Mouse (Mus musculus): ENCODE data around the gene Creb3l1. TPM values are rescaled to one million over a fixed set of nuclear protein-coding genes. Genes with fewer than 3 reads are reported as not detected.

Creb3l1 gene
- polyA plus RNA-seq, 1 experiment from 2014 or later = 1.1 TPM

DNA sequence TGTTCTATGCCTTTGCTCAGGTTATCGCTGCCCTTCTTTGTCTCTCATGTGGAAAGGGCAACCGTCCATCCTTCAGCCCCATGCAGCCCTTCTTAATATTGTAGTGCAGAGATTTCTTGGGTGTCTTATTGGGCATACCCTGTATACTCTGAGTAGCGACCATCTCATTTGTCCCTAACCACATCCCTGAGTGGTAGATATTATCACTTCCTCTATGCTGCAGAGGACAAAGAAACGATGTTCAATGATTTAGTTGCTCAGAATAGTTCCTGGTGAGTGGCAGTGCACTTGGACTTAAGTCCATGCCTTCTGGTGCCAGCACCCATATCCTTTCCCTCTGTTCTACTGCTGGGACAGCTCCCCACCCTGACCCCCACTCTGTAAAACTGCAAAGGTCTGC is 46.3 kb downstream of the Creb3l1 start:
- ATAC-seq (ENCODE audit: insufficient read depth) = no peak
- Histone ChIP-seq H3K4me3 (replicated peaks) (no peak overlapping the region), H3K27ac (replicated peaks) (no peak overlapping the region), H3K9ac (no peak overlapping the region), H3K9me3 (replicated peaks) (no peaks in the 10 kb centered on the region), H3K4me1 (replicated peaks) (peaks cover 17% of the 10 kb centered on the region), H3K36me3 (replicated peaks) (no peaks in the 10 kb centered on the region), H3K27me3 (peaks cover 70% of the 10 kb centered on the region), H3K4me2 (no peak overlapping the region)
- 36% methylated on average over 4 of the region's 4 CpGs for WGBS (ENCODE audit: insufficient replicate concordance)

DNA sequence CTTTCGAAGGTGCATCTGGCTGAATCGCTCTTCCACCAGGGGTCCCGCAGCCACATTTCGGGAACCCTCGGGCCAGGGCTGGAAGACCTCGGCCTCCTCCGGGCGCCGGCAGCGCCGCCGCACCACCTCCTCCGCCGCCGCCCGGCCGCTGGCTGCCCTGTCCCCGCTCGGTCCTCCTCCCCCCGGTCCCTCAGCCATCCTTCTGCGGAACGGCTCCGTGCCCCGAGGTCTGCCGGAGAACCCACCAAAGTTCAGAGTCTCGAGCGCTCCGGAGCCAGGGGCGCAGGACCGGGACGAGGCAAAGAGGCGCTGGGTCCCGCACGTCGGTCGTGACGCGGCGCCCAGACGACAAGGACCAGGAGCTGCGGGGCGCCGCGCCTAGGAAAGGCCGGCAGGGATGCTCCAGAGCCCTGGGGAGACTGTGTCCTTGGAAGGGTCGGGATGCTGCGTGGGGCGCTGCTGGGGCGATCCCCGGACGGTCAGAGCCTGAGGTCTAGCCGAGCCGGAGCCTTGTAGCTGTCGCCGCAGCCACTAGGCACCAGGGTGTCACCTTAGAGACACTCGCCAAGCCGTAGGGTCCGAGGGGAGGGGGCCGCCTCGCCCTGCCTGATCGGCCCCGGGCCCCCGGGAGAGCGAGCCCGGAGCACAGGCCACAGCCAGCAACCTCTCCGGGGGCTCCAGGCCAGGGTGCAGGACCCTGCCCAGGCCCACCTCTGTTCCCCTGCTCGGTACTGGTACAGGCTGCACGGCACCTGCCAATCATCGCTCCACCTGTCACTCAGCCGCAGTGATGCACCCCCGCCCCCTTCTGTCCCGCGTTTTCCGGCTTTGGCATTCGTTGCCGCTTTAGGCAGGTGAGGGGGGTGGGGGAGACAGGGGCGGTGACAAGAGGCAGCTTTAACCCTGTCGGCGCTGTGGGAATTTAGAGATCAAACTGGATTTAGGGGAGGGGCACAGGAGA is 48.4 kb downstream of the Creb3l1 start, which contains the start of gene Dgkz:
Gene Dgkz, minus strand, starts transcription at position 284 of the 961 bp plus-strand sequence.
- Histone ChIP-seq H3K4me3 (replicated peaks) (peak within 1 kb of the TSS; percentile 32), H3K27ac (replicated peaks) (no peak within 1 kb of the TSS), H3K27me3 (peaks cover 87% of the 10 kb centered on the region), H3K4me1 (replicated peaks) (peaks cover 33% of the 10 kb centered on the region), H3K4me2 (peak within 1 kb of the TSS; percentile 56), H3K9ac (no peak within 1 kb of the TSS), H3K36me3 (replicated peaks) (no peaks in the 10 kb centered on the region), H3K9me3 (replicated peaks) (no peaks in the 10 kb centered on the region)
- 3% methylated on average over 79 of the region's 79 CpGs for WGBS (ENCODE audit: insufficient replicate concordance)
- no peak for ATAC-seq (ENCODE audit: insufficient read depth)

DNA sequence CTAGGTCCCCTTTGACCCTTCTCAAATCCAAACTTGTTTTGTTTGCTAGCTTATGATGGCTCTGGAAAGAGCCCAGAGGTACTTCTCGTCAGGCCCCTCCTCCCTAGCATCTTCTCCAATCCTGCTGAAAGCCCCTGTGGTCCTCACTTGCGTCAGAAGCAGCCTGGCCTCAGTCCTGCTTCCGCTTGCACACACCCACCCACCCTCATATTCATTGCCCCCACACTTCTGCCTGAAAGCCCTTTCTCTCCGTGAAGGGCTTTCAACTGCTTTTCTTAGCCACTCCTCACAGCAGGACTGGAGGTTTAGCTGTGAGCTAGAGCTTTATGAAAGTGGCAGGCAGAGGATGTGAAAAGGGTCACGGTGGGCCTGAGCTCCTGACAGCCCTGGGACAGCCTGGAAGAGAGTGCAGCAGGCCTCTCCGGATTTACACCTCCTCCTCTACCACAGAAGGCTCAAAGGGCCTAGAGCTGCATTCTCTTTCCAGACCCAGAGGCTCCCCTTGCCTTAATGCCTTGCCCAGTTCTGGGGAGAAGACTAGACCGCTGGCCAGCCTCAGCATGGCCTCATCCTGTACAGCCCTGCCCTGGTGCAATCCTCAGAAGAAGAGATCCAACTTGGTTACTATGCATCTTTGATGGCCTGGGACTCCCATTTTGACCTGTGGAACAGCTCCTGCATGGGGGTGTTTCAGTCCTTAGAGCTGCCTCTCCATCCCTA is 50.7 kb downstream of the Creb3l1 start:
- peaks cover 33% of the 10 kb centered on the region for H3K4me1 ChIP-seq (replicated peaks)
- no peak overlapping the region for H3K27ac ChIP-seq (replicated peaks)
- H3K4me2 ChIP-seq = no peak overlapping the region
- no peak overlapping the region for H3K4me3 ChIP-seq (replicated peaks)
- H3K36me3 ChIP-seq (replicated peaks) = no peaks in the 10 kb centered on the region
- peaks cover 99% of the 10 kb centered on the region for H3K27me3 ChIP-seq
- no peaks in the 10 kb centered on the region for H3K9me3 ChIP-seq (replicated peaks)
- ATAC-seq (ENCODE audit: insufficient read depth) = no peak
- 47% methylated on average over 7 of the region's 7 CpGs for WGBS (ENCODE audit: insufficient replicate concordance)
- H3K9ac ChIP-seq = no peak overlapping the region

DNA sequence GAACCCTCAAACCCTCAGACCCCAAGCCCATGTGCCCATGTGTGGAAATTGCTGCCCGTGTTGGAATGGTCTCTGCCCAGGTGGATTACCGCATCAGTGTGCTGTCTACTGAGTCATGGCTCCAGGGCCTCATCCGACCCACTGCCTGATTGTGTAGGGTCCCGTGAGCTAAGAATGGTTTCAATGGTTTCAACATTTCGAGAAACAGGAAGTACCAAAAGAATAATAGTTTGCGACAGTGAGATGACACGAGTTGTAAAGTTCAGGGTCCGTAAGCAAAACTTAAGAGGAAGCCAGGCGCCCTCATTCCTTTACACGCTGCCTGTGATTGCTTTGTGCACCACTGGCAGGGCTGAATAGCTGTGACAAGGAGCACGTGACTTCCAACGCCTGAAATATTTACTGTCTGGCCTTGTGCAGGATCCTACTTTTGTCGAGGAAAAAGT is 52.2 kb downstream of the Creb3l1 start:
- ATAC-seq (ENCODE audit: insufficient read depth) = peak; percentile 47; the same call in 1 of the 2 replicates
- H3K36me3 ChIP-seq (replicated peaks) = no peaks in the 10 kb centered on the region
- H3K4me1 ChIP-seq (replicated peaks) = peaks cover 33% of the 10 kb centered on the region
- WGBS (ENCODE audit: insufficient replicate concordance) = 10% methylated on average over 13 of the region's 13 CpGs
- no peaks in the 10 kb centered on the region for H3K9me3 ChIP-seq (replicated peaks)
- H3K27ac ChIP-seq (replicated peaks) = peak overlapping the region; percentile 68
- peaks cover 97% of the 10 kb centered on the region for H3K27me3 ChIP-seq
- H3K4me3 ChIP-seq (replicated peaks) = no peak overlapping the region
- H3K9ac ChIP-seq = no peak overlapping the region
- peak overlapping the region; percentile 44 for H3K4me2 ChIP-seq

DNA sequence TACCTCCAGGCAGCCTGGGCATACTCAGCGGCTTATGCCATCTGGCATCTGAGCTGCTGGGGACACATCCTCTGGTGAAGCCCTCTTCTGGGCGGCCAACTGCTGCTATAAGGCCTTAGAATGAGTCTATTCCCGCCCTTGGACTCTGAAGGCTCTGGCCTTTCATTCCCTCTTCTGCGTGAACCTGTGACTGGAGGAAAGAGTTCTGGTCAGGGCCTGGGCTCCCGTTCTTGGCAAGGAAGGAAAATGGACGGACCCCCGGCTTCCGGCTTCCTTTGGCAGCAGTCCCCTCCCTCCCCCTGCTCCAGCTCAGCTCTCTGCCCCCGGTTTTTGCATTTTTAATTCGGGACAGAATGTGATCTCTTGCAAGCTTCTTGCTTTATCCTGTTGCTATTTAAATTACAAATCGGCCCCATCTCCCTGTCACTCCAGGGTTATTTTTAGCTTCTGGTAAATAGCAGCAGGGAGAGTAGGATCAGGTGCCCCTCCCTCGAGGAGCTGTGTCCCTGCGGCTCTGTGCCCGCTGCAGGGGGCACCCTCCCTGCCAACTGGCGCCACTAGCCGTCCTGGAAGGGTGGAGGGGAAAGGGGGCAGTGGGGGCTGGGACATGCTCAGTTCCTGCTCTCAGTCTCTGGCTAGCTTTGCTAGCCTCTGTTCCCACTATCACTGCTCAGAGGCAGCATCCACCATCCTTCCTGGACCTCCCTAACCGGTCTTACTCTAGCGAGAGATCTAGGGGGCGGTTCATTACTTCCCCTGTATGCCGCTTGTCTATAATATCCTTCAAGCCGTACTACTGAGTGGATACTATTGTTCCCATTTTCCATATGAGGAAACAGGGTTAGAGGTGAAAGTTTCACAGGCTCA is 52.8 kb downstream of the Creb3l1 start:
- Histone ChIP-seq H3K4me2 (peak overlapping the region; percentile 44), H3K9ac (no peak overlapping the region), H3K27ac (replicated peaks) (peak overlapping the region; percentile 68), H3K27me3 (peaks cover 96% of the 10 kb centered on the region), H3K4me1 (replicated peaks) (peaks cover 37% of the 10 kb centered on the region), H3K9me3 (replicated peaks) (no peaks in the 10 kb centered on the region), H3K36me3 (replicated peaks) (no peaks in the 10 kb centered on the region), H3K4me3 (replicated peaks) (no peak overlapping the region)
- 15% methylated on average over 21 of the region's 21 CpGs for WGBS (ENCODE audit: insufficient replicate concordance)
- peak; percentile 60 for ATAC-seq (ENCODE audit: insufficient read depth)

DNA sequence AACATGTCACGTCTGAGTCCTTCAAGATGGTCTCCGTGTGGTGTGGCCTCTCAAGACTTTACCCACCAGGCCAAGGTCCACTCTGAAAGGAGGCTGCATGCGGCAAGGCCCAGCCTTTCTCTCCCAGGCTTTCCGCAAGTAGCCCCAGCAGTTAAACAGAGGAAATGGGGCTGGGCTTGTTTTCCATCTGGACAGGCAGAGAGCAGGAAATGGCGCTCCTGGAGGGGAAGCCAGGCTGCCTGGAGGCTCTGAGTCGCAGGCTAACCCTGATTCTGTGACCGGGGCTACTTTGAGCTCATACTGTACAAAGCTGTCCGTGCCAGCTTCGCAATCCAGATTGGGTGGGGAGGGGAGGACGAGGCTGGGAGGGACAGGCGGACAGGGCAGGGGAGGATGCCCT is 56.3 kb downstream of the Creb3l1 start:
- 38% methylated on average over 11 of the region's 11 CpGs for WGBS (ENCODE audit: insufficient replicate concordance)
- H3K9me3 ChIP-seq (replicated peaks) = no peaks in the 10 kb centered on the region
- no peak overlapping the region for H3K9ac ChIP-seq

DNA sequence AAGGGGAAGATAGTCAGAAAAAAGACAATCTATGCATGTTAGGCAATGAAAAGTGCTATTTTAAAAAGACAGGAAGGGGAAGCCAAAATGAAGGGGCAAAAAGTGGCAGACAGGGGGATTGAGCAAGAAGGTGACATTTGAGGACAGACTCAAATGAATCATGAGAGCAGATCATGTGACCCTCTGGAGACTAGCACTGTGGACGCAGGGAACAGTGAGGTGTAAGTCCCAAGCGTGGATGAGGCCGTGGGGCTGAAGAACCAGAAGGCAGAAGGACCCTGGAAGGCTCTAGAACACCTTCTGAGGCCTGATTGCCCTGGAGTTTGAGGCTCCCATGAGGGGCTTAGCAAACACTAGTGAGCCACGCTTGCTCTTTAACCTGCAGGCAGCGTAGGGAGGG is 57.9 kb downstream of the Creb3l1 start:
- no peak overlapping the region for H3K9ac ChIP-seq
- no peak overlapping the region for H3K4me2 ChIP-seq
- no peak for ATAC-seq (ENCODE audit: insufficient read depth)
- H3K4me1 ChIP-seq (replicated peaks) = peaks cover 54% of the 10 kb centered on the region
- 50% methylated on average over 5 of the region's 5 CpGs for WGBS (ENCODE audit: insufficient replicate concordance)
- H3K4me3 ChIP-seq (replicated peaks) = no peak overlapping the region
- H3K27ac ChIP-seq (replicated peaks) = 0 out of 2 replicates have a peak overlapping the region, but pooled peaks have one; percentile 29
- H3K27me3 ChIP-seq = peaks cover 73% of the 10 kb centered on the region
- H3K36me3 ChIP-seq (replicated peaks) = no peaks in the 10 kb centered on the region
- H3K9me3 ChIP-seq (replicated peaks) = no peaks in the 10 kb centered on the region

More for the DNA sequence above, 56.3 kb downstream of the Creb3l1 start:
- Histone ChIP-seq H3K36me3 (replicated peaks) (no peaks in the 10 kb centered on the region), H3K4me3 (replicated peaks) (no peak overlapping the region), H3K27me3 (peaks cover 89% of the 10 kb centered on the region), H3K4me1 (replicated peaks) (peaks cover 48% of the 10 kb centered on the region), H3K4me2 (no peak overlapping the region), H3K27ac (replicated peaks) (no peak overlapping the region)
- ATAC-seq (ENCODE audit: insufficient read depth) = no peak

DNA sequence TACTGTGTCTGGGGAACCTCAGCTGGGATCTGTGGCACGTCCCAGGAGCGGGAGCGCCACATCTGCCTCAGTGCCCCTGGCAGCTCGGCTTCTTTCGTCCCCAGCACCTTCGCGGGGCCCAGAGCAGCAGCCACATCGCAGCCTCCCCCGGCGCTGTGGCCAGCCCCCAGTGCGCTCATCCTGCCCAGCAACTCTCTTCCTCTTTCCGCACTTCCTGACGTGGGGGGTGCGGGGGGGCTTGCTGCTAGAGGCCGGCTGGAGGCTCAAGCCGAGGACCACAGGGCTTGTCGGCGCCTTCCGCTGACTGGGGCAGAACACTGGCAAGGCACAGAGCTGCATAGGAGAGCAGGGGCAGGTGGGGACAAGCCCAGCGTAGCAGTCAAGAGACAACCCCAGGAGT is 58.9 kb downstream of the Creb3l1 start:
- H3K27ac ChIP-seq (replicated peaks) = peak overlapping the region; percentile 75
- H3K4me1 ChIP-seq (replicated peaks) = peaks cover 54% of the 10 kb centered on the region
- H3K9me3 ChIP-seq (replicated peaks) = no peaks in the 10 kb centered on the region
- H3K27me3 ChIP-seq = peaks cover 64% of the 10 kb centered on the region
- peak overlapping the region; percentile 99 for H3K4me2 ChIP-seq
- H3K36me3 ChIP-seq (replicated peaks) = 0 out of 2 replicates have a peak, but pooled peaks cover 4% of the 10 kb centered on the region
- peak overlapping the region; percentile 85 for H3K4me3 ChIP-seq (replicated peaks)
- ATAC-seq (ENCODE audit: insufficient read depth) = no peak
- 0 out of 2 replicates have a peak overlapping the region, but pooled peaks have one; percentile 11 for H3K9ac ChIP-seq
- WGBS (ENCODE audit: insufficient replicate concordance) = 8% methylated on average over 20 of the region's 20 CpGs

DNA sequence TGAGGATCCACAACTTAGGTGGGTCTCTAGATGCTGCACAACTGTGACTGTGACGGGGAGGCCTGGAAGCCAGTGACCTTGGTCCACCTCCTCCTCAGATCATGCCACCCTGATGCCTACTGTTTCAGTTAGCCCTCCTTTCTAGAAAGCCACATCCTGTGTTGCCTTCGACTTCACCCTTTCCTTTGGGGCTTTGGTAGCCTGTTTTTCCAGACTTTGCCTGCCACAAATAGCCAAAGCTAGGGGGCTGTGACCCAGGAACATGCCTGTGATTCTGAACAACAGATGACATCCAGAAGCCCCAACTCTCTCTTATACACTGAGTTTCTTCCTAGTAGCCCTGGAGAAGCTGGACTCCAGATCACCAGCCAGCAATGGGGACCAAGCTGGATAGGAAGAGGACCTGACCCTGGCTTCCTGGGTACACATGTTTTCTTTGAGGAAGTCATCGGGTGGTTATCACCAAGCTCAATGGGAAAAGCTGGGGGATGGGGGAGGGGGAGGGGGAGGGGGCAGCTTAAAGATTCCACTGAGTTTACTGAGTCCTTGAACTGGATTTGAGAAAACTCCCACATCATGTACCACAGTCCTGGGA is 59.6 kb downstream of the Creb3l1 start:
- Histone ChIP-seq H3K4me3 (replicated peaks) (peak overlapping the region; percentile 85), H3K4me1 (replicated peaks) (peaks cover 61% of the 10 kb centered on the region), H3K27me3 (peaks cover 57% of the 10 kb centered on the region), H3K36me3 (replicated peaks) (0 out of 2 replicates have a peak, but pooled peaks cover 8% of the 10 kb centered on the region), H3K9ac (no peak overlapping the region), H3K9me3 (replicated peaks) (no peaks in the 10 kb centered on the region), H3K27ac (replicated peaks) (peak overlapping the region; percentile 75), H3K4me2 (peak overlapping the region; percentile 99)
- ATAC-seq (ENCODE audit: insufficient read depth) = no peak
- 31% methylated on average over 3 of the region's 3 CpGs for WGBS (ENCODE audit: insufficient replicate concordance)

DNA sequence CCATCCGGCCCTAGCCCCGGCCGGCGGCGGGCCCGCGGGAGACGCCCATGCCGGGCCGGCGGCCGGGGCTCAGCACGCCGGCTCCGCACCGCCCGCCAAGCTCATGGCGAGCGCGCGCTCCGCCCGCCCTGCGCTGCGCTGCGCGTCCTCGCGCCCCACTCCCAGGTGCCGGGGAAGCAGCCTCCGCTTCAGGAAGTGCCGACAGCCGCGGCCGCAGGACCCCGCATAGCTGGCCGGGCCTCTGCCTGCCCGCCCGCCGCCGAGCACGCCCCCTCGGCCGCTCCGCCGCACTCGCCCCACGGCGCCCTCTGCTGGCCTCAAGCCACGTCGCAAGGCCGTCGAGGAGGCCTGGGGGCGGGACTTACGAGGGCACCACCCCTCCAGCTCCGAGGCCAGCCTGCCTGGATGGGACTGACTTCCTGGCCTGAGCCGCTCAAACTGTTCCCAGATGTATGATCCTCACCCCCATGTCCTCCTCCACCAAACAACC is 60.8 kb downstream of the Creb3l1 start:
- peaks cover 45% of the 10 kb centered on the region for H3K27me3 ChIP-seq
- peak overlapping the region; percentile 85 for H3K4me3 ChIP-seq (replicated peaks)
- H3K27ac ChIP-seq (replicated peaks) = peak overlapping the region; percentile 73
- H3K4me2 ChIP-seq = peak overlapping the region; percentile 99
- H3K9me3 ChIP-seq (replicated peaks) = no peaks in the 10 kb centered on the region
- under 1% methylated on average over 54 of the region's 57 CpGs for WGBS (ENCODE audit: insufficient replicate concordance)
- peak; percentile 90 for ATAC-seq (ENCODE audit: insufficient read depth)
- 0 out of 2 replicates have a peak, but pooled peaks cover 8% of the 10 kb centered on the region for H3K36me3 ChIP-seq (replicated peaks)
- peaks cover 73% of the 10 kb centered on the region for H3K4me1 ChIP-seq (replicated peaks)
- H3K9ac ChIP-seq = peak overlapping the region; percentile 77
